Mouse (Mus musculus): Measurements from ENCODE around the gene Gm11639.

- TF ChIP-seq EP300 (IDR thresholded peaks at IDR 0.05; ENCODE audit: low read depth) (no peak), CTCF (IDR thresholded peaks at IDR 0.05; ENCODE audit: low read depth) (no peak)
Observed at GRCm38 (mm10) chr11:105141115-105141514, 455.6 kb downstream of the Gm11639 start.

Measured in liver, postnatal 0 days (tissue).